Mouse (Mus musculus) forebrain, embryonic 14.5 days (tissue): ENCODE data around the gene Prdm16. TPM values are rescaled to one million over a fixed set of nuclear protein-coding genes. Genes with fewer than 3 reads are reported as not detected.

Source experiments
- ATAC-seq: fragments of 200-750 bp; cut with Nextera tagmentation; 2 replicates; pipeline ENCODE4 v1.8.0; 2017; ENCODE audit warnings: mild to moderate bottlenecking, moderate library complexity
- DNase-seq: peaks from one replicate; pipeline ENCODE4 v3.0.0-alpha.2; 2015; ENCODE audit warnings: low spot score
- H3K27ac ChIP-seq: fragments of 300-500 bp; sonication (generic); 2 replicates; pipeline ENCODE4 v1.5.1; 2014; ENCODE audit warnings: low read depth, mild to moderate bottlenecking, control low read depth, low read length, moderate library complexity
- H3K27me3 ChIP-seq: fragments of 300-500 bp; sonication (generic); replicated peaks from 2 replicates; pipeline ENCODE4 v1.6.1; 2014; ENCODE audit warnings: low read length, control low read depth, mixed read lengths; ENCODE audit not compliant: control insufficient read depth, insufficient read depth
- H3K36me3 ChIP-seq: fragments of 300-500 bp; sonication (generic); 2 replicates; pipeline ENCODE4 v1.6.1; 2014; ENCODE audit warnings: low read length, control low read depth; ENCODE audit not compliant: control insufficient read depth, insufficient read depth
- H3K4me1 ChIP-seq: fragments of 300-500 bp; sonication (generic); 2 replicates; pipeline ENCODE4 v1.6.1; 2014; ENCODE audit warnings: antibody characterized with exemption, low read length, control low read depth; ENCODE audit not compliant: control insufficient read depth, insufficient read depth
- H3K4me2 ChIP-seq: fragments of 300-500 bp; sonication (generic); 2 replicates; pipeline ENCODE4 v1.6.1; 2014; ENCODE audit warnings: mild to moderate bottlenecking, control low read depth, low read length
- H3K4me3 ChIP-seq: fragments of 300-500 bp; sonication (generic); 2 replicates; pipeline ENCODE4 v1.5.1; 2014; ENCODE audit warnings: low read depth, low read length, control low read depth
- H3K9ac ChIP-seq: fragments of 300-500 bp; sonication (generic); 2 replicates; pipeline ENCODE4 v1.6.1; 2014; ENCODE audit warnings: mild to moderate bottlenecking, low read length, control low read depth, moderate library complexity
- H3K9me3 ChIP-seq: fragments of 300-500 bp; sonication (generic); replicated peaks from 2 replicates; pipeline ENCODE4 v1.6.1; 2016; ENCODE audit warnings: low read length, control low read depth, mixed read lengths; ENCODE audit not compliant: control insufficient read depth
- WGBS: fragments of 180-500 bp; shearing (Covaris S2); extraction: QIAGEN DNeasy Blood & Tissue Kit; methylation state at CpG from one replicate; pipeline ENCODE4 v1.1.7; 2014; 5-methylcytosine and 5-hydroxymethylcytosine counted together
- polyA plus RNA-seq: library from polyadenylated mRNA; unstranded; fragments of >200 nt; fragmentation: Nextera tagmentation; extraction: Ambion mirVana; gene quantifications from 2 replicates; pipeline ENCODE4 v1.2.1, GENCODE M21; 2014

Gene Prdm16
- polyA plus RNA-seq, 1 experiment from 2014 or later = 20.6 TPM

- Histone ChIP-seq H3K4me2 (no peak overlapping the region), H3K4me1 (peaks cover 41% of the 10 kb centered on the region), H3K27me3 (no peaks in the 10 kb centered on the region), H3K36me3 (no peaks in the 10 kb centered on the region), H3K9me3 (no peaks in the 10 kb centered on the region), H3K27ac (peak overlapping the region; percentile 34; the same call in 1 of the 2 replicates), H3K4me3 (no peak overlapping the region), H3K9ac (no peak overlapping the region)
- peak; percentile 71 for ATAC-seq
- under 1% methylated on average over 15 of the region's 15 CpGs for WGBS
- peak; percentile 67 for DNase-seq
Measured at GRCm38 (mm10) chr4:154512518-154513090, 124.1 kb downstream of the Prdm16 start.

- H3K9me3 ChIP-seq = no peaks in the 10 kb centered on the region
- H3K27me3 ChIP-seq = no peaks in the 10 kb centered on the region
- no peaks in the 10 kb centered on the region for H3K36me3 ChIP-seq
- H3K27ac ChIP-seq = peak overlapping the region; percentile 55; the same call in 1 of the 2 replicates
- ATAC-seq = no peak
- WGBS = 19% methylated on average over 4 of the region's 4 CpGs
- DNase-seq = no peak
- no peak overlapping the region for H3K4me3 ChIP-seq
- H3K9ac ChIP-seq = no peak overlapping the region
- peaks cover 47% of the 10 kb centered on the region for H3K4me1 ChIP-seq
- no peak overlapping the region for H3K4me2 ChIP-seq
Measured at GRCm38 (mm10) chr4:154511767-154512166, 124.9 kb downstream of the Prdm16 start.

GRCm38 (mm10) chr4:154506774-154507435 is 129.8 kb downstream of the Prdm16 start:
- Histone ChIP-seq H3K27me3 (no peaks in the 10 kb centered on the region), H3K4me3 (0 out of 2 replicates have a peak overlapping the region, but pooled peaks have one; percentile 5), H3K9me3 (no peaks in the 10 kb centered on the region), H3K9ac (peak overlapping the region; percentile 45), H3K4me1 (peaks cover 70% of the 10 kb centered on the region), H3K36me3 (no peaks in the 10 kb centered on the region), H3K4me2 (peak overlapping the region; percentile 39), H3K27ac (peak overlapping the region; percentile 74)
- ATAC-seq = peak; percentile 52
- under 1% methylated on average over 20 of the region's 20 CpGs for WGBS
- peak; percentile 90 for DNase-seq

GRCm38 (mm10) chr4:154505313-154505712 is 131.4 kb downstream of the Prdm16 start:
- Histone ChIP-seq H3K4me1 (peaks cover 75% of the 10 kb centered on the region), H3K27me3 (no peaks in the 10 kb centered on the region), H3K9me3 (no peaks in the 10 kb centered on the region), H3K4me2 (no peak overlapping the region), H3K36me3 (no peaks in the 10 kb centered on the region), H3K9ac (no peak overlapping the region), H3K27ac (no peak overlapping the region), H3K4me3 (no peak overlapping the region)
- WGBS = 80% methylated on average over 5 of the region's 5 CpGs
- ATAC-seq (no peak), DNase-seq (no peak)

GRCm38 (mm10) chr4:154503260-154503829 is 133.3 kb downstream of the Prdm16 start:
- no peaks in the 10 kb centered on the region for H3K36me3 ChIP-seq
- peaks cover 92% of the 10 kb centered on the region for H3K4me1 ChIP-seq
- peak overlapping the region; percentile 42 for H3K4me2 ChIP-seq
- peak overlapping the region; percentile 36; the same call in 1 of the 2 replicates for H3K9ac ChIP-seq
- no peak overlapping the region for H3K4me3 ChIP-seq
- peak; percentile 76 for DNase-seq
- 5% methylated on average over 21 of the region's 21 CpGs for WGBS
- no peaks in the 10 kb centered on the region for H3K9me3 ChIP-seq
- peak; percentile 29 for ATAC-seq
- H3K27me3 ChIP-seq = no peaks in the 10 kb centered on the region
- H3K27ac ChIP-seq = peak overlapping the region; percentile 92

GRCm38 (mm10) chr4:154502403-154503000 is 134.2 kb downstream of the Prdm16 start:
- Histone ChIP-seq H3K9me3 (no peaks in the 10 kb centered on the region), H3K27ac (peak overlapping the region; percentile 92), H3K27me3 (no peaks in the 10 kb centered on the region), H3K4me2 (peak overlapping the region; percentile 42), H3K9ac (peak overlapping the region; percentile 36; the same call in 1 of the 2 replicates), H3K36me3 (no peaks in the 10 kb centered on the region), H3K4me1 (peaks cover 96% of the 10 kb centered on the region), H3K4me3 (no peak overlapping the region)
- DNase-seq (peak; percentile 69), ATAC-seq (peak; percentile 19; the same call in 1 of the 2 replicates)
- WGBS = 17% methylated on average over 16 of the region's 16 CpGs

- ATAC-seq (no peak), DNase-seq (no peak)
- no peaks in the 10 kb centered on the region; the same call in 1 of the 2 replicates for H3K27me3 ChIP-seq
- H3K36me3 ChIP-seq = no peaks in the 10 kb centered on the region
- H3K4me2 ChIP-seq = peak overlapping the region; percentile 43
- peak overlapping the region; percentile 92 for H3K27ac ChIP-seq
- no peaks in the 10 kb centered on the region for H3K9me3 ChIP-seq
- WGBS = 37% methylated on average over 9 of the region's 9 CpGs
- peak overlapping the region; percentile 45; the same call in 1 of the 2 replicates for H3K9ac ChIP-seq
- H3K4me1 ChIP-seq = peaks cover 84% of the 10 kb centered on the region
- H3K4me3 ChIP-seq = no peak overlapping the region
Measured at GRCm38 (mm10) chr4:154500695-154501094, 136.0 kb downstream of the Prdm16 start.

- Histone ChIP-seq H3K27me3 (peaks cover 5% of the 10 kb centered on the region; the same call in 1 of the 2 replicates), H3K4me1 (peaks cover 80% of the 10 kb centered on the region), H3K4me3 (no peak overlapping the region), H3K27ac (peak overlapping the region; percentile 92), H3K4me2 (peak overlapping the region; percentile 43), H3K9me3 (no peaks in the 10 kb centered on the region), H3K36me3 (no peaks in the 10 kb centered on the region), H3K9ac (peak overlapping the region; percentile 45; the same call in 1 of the 2 replicates)
- 2% methylated on average over 29 of the region's 29 CpGs for WGBS
- DNase-seq (peak; percentile 97), ATAC-seq (peak; percentile 84)
Measured at GRCm38 (mm10) chr4:154499701-154500523, 136.8 kb downstream of the Prdm16 start.
